Mouse (Mus musculus): ENCODE measurements at regions not wholly inside any gene's neighbourhood (a gene's known extent, or its start where the extent isn't known, plus 50 kb on each side); places are given as distances from the start of the nearest gene placed in this dataset.
A peak's percentile ranks its signal among the peaks of the same experiment; 100 is the strongest.

DNA sequence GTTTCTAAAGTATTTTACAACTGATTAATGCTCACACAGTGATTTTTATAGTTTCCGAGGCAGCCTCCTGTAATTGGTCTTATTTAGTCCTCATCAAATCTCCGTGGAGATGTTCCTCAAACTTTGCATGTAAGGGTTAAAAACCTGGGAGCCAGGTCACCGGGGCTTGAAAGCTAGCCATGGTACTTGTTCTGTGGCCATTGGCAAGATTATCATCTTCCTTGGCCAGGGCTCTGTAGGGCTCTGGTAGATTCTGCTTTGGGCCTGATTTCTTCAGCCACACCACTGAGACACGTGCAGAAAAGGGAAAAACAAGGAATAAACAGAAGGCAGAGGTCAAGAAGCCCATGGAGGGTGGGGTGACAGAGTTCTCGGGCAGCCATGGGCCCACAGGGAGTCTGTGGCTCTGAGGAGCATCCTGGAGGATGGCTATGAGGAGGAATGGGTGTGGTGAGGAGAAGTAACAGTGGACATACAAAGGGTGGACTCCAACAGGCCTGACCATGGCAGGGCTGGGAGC lies 50.7 kb upstream of the Eps8l3 start:
- DNase-seq (ENCODE audit: extremely low spot score in 1 of 2, low spot score in 1 of 2), result no peak

DNA sequence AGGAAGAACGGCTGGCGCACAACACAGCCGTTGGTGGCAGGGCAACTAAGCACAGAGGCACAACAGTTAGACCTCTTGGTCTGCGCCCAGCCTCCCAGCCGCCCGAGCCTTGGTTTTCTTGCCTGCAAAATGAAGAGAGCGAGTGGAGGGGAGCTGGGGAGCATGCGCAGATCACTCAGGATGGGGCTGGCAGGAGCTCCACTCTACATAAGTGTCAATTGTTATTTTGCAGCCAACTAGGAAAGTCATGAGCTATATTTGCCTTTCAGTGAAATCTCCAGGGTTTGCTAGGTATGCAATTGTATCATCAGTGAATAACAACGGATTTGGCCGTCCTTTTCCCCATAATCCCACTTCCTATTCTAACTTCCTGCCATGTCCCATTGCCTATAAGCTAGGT lies 51.6 kb upstream of the Eps8l3 start:
- peak in 1 of 2 experiments; percentile 44 for DNase-seq (ENCODE audit: extremely low spot score in 1 of 2, low spot score in 1 of 2)

DNA sequence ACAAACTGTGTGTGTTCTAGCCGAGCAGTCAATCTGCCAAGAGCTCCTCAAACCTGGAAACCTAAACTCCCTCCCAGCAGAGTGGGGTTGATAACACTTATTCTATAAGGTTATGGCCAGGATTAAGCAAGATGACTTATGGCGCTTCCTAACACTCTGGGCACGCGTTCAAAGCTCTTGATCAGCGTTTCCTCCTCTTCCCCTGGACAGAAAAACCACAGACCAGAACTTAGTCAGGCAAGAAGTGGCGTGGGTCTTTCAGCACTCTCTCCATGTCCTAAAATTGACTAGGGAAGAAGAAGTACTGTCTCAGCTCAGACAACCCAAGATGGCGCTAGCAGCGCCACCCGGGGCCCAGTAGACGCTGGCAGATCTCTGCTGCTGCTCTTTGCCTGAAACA lies 52.7 kb upstream of the Eps8l3 start:
- DNase-seq (ENCODE audit: extremely low spot score in 1 of 2, low spot score in 1 of 2), result no peak

DNA sequence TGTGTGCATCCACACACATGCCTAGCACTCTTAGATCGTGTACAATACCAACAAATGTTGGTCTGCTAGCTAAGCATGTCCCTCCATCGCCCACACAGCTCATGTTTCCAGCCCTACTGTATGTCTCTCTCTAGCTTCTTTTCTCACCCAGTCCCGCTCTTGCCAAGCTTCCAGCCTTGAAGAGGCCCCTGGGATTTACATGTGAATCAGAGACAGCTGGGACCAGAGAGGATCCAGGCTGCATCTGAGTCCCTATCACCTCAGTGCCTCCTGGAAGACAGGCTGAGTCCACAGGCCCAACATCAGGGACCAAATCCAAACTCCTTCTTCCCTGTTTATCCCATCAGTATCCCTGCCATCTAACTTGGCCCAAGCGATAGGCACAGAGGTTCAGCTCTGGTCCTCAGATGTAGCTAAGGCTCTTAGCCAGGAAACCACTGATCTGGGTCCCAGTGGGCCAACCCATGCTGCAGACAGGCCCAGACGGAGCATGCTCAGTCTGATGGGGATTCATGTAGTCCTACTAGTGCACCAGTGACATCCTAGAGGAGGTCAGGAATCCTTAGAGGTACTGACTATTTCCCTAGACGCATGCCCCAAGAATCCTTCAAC lies 53.3 kb upstream of the Eps8l3 start:
- no peak for DNase-seq (ENCODE audit: extremely low spot score in 1 of 2, low spot score in 1 of 2)

DNA sequence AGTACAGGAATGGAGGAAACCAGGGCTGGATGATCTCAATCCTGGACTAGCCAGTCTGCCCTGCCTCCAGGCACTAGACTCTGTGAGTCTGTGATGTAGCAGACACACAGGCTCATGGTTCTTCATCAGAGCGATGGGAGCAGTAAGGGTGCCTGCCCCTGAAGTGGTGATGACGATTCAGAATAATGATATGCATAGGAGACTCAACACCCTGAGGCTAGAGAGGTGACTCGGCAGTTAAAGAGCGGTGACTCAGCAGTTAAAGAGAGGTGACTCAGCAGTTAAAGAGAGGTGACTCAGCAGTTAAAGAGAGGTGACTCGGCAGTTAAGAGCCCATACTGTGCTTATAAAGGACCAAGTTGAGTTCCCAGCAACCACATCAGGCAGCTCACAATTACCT lies 53.9 kb upstream of the Eps8l3 start:
- no peak for DNase-seq (ENCODE audit: extremely low spot score in 1 of 2, low spot score in 1 of 2)

DNA sequence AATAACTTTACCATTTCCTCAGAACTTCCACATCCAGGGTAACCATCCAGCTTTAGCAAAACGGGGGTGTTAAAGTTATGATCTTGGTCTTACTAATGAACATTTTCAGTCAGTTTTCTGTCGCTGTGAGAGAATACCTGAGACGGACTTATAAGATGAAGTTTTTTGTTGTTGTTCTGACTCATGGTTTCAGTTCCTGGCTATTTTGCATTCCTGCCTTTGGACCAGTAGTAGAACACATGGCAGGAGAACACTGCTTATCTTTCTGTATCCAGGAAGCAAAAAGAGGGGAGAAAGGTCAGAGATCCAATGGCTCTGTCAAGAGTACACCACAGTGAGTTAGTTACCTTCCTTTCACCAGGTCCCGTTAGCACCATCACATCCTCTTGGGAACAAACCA lies 54.5 kb upstream of the Eps8l3 start:
- DNase-seq (ENCODE audit: extremely low spot score in 1 of 2, low spot score in 1 of 2), result no peak

DNA sequence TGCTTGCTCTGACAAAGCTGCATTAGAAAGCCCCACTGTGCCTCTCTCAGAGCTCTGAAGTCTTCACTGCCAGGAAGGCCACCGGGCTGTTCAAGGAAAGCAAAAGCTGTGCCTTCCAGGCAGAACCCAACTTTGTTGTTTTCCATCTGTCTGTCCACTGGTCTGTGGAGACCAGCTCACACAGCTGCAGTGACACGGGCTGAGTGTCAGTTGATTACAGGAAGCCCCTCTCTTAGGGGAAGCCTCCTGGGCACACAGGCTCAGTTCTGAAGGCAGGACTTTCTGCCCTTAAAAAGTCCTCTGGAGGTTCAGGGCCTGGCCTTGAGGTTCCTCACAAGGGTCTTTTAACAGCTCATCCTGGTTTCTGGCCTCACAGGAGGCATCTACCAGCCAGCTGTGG lies 55.1 kb upstream of the Eps8l3 start:
- DNase-seq (ENCODE audit: extremely low spot score in 1 of 2, low spot score in 1 of 2), result no peak

DNA sequence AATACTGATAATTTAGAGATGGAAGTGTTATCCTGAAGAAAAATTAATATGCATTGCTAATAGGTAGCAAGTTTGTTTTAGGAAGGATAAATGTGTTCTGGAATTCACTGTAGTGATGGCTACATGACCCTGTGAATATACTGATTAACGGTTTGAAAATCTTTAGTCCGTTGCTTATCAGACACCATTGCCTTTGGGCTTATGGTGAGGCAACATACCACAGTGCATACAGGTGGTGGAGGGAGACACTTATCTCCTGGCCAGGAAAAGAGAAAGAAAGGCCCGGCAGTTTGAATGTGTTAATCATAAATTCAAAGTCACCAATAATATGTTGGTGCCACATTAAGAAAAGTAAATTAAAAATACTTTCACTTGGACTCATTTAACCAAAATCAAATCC lies 57.4 kb upstream of the Eps8l3 start:
- no peak for DNase-seq (ENCODE audit: extremely low spot score in 1 of 2, low spot score in 1 of 2)

DNA sequence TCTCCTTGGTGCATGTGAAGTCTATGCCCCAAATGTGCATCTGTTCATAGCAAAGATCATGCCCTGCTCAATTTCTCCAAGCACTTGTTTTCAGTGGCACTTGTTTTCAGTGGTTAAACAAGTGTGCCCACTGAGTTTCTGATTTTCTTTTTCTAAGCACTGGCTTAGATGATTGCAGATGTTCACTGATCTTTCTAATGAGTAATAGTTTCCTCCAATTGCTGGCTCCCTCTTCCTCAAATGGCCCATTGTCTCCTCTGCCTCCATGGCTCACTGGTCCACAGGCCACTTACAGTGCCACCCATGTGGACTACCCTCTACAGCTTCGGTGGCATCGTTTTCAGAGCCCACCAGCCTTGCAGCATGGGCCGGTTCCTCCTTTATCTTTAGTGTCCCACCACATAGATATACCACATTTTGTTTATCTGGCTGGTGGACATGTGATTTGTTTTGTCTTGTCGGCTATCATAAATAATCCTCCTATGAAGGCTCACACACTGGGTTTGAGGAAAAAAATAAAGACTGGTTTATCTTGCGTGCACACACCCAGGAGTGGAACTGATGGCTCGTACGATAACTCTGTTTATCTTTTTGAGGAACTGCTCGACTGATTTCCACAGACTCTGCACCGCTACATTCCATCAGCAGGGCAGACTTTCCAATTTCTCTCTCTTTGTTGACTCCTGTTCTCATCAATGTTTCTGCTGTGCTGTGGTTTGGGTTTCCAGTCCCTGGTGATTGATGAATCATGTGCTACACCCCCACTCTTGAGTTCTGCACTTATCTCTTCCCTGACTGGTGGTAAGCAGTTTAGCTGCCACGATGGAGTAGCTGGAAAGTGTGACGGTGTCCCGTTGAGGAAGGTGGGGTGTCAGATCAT lies 58.2 kb upstream of the Eps8l3 start:
- no peak for DNase-seq (ENCODE audit: extremely low spot score in 1 of 2, low spot score in 1 of 2)

DNA sequence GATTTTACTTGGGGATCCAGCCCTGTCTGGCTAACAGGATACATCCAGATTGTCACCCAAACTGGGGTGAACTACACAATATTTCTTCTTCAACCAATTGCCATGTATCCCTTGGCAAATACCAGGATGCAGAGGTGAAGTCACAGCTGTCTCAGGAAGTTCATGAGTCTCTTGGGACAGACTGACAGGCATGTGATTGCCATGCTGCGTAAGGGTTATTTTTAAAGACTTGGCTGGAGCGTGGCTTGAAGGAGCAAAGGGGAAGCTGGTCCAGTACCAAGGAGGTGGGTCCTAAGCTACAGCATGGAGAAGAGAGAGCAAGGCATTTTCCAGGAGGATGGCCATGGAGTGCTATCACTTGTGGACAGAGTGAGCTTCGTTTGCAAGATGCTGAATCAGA lies 55.8 kb upstream of the Csf1 start:
- DNase-seq (ENCODE audit: extremely low spot score in 1 of 2, low spot score in 1 of 2), result no peak

DNA sequence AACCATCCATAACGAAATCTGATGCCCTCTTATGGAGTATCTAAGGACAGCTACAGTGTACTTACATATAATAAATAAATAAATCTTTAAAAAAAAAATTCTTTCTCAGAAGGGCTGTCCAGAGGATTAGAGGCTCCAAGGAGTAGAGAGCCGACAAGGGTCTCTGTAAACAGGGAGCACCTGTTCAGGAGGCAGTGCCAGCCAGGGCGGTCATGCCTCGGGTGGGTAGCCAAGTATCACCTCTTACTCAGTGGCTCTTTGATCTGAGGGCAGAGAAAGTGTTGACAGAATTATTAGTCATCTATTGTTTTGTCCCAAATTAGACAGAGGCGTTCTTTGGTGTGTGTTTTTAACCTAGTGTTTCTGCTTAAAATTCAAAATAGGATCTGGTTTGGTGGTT lies 54.0 kb upstream of the Csf1 start:
- no peak for DNase-seq (ENCODE audit: extremely low spot score in 1 of 2, low spot score in 1 of 2)

DNA sequence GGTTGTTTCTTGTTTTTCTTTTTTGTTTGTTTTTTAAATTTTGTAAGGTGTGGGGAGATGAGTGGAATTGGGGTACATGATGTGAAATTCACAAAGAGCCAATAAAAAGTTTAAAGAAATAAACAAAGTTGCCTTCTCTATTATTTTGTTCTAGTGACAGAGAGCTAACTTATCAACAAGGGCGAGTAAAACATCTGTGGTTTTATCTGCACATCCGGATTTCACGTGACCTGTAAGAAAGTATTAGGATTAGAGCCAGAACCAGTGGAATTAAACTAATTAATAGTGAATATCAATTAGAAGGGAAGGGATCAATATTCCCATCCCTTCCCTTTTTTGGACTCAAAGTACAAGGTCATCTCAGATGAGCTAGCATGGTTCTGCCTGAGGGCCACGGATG lies 52.6 kb upstream of the Csf1 start:
- DNase-seq (ENCODE audit: extremely low spot score in 1 of 2, low spot score in 1 of 2), result no peak

DNA sequence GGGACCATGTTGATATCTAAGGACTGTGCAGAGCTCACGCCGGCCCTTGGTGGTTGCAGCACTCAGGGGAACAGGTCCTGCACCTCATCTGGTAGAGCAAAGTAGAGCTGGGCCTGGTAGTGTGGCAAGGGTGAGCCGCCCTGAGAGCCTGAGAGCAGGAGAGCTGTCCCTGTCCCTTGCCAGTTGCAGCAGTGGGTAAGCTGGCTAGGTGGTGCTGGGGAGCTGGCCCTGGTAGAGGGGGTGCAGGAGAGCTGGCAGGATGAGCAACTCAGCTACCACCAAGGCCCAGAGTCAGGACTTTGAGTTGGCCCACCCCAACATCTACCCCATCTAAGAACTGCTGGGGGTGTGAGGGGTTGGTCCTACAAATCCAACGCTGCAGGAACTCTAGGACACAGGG lies 52.1 kb upstream of the Csf1 start:
- no peak for DNase-seq (ENCODE audit: extremely low spot score in 1 of 2, low spot score in 1 of 2)

DNA sequence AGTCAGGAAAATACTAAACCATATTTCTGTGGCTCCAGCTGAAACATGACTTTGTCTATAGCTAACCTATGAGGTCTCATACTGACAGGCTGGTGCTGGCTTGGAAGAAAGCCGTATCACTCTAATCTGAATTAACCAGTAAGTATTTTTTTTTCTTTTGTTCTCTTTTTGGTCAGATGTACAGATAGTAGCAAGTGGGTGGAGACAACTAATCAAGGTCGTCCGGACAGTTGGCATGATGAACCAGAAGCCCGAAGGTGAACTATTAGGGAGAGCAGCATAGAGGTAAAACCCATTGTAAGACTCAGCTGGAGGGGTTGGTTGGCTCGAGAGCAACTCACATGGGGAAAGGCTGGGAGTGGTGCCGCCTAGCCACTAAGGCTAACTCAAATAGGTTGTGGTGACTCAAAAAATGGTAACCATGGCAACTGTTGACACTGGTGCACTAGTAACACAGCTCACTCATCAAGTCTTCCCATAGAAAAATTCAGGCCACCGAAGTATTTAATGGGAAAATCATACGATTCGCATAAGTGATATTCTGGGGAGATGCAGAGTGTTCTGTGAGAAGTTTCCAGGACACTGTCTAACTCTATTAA lies 50.3 kb upstream of the Csf1 start:
- DNase-seq (ENCODE audit: extremely low spot score in 1 of 2, low spot score in 1 of 2), result no peak
